Comparison of ENCODE assay signal across 9 mouse cellular contexts in the genomic region with DNA sequence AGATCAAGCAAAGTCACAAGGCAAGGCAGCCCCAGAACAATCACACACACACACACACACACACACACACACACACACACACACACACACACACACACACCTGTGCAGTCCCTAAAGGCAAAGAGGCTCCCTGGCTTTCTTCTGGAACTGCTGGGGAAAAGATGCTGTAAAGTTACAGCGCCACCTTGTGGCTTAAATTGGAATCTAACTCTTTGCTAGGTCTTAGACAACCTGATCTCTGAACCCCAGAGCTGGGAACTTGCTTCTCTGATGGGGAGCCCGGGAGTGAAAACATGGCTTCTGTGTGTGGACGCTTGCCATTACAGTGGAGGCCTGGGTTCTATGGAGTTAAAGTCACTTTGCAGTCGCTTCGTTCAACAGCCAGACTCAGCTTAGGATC. TPM values are rescaled to one million over a fixed set of nuclear protein-coding genes. Genes with fewer than 3 reads are reported as not detected.
DNase-seq lines count a peak whose midpoint lies in the region; ATAC-seq and TF ChIP-seq lines count a peak whose summit lies in the region.
"Had no signal": no experiment of that assay in that cellular context is flagged by ENCODE, and none has a peak within 500 bp of the region (broad histone marks: within the 10 kb centered on the region; RNA-seq: fewer than 3 reads in every experiment).

No protein-coding gene starts in this region.

- peaks cover 69% of the 10 kb centered on the region for H3K27me3 ChIP-seq in G1E (ENCODE audit: insufficient read depth, low read length)
- H3K27me3 ChIP-seq in limb, embryonic 11.5 days (ENCODE audit: control insufficient read depth, insufficient read depth, low read length) = no peaks in the 10 kb centered on the region
- H3K27me3 ChIP-seq in midbrain, embryonic 12.5 days = no peaks in the 10 kb centered on the region
- H3K27me3 ChIP-seq: embryonic facial prominence, embryonic 15.5 days had no signal

- H3K4me3 ChIP-seq in G1E (ENCODE audit: low read depth, low read length) = no peak overlapping the region
- H3K4me3 ChIP-seq in limb, embryonic 11.5 days (ENCODE audit: low read depth, low read length) = no peak overlapping the region
- H3K4me3 ChIP-seq in midbrain, embryonic 12.5 days = no peak overlapping the region
- H3K4me3 ChIP-seq: embryonic facial prominence, embryonic 15.5 days had no signal

- H3K27ac ChIP-seq in limb, embryonic 11.5 days (replicated peaks; ENCODE audit: low read depth, low read length) = no peak overlapping the region
- no peak overlapping the region for H3K27ac ChIP-seq in midbrain, embryonic 12.5 days (replicated peaks)
- H3K27ac ChIP-seq: embryonic facial prominence, embryonic 15.5 days had no signal

- WGBS in limb, embryonic 11.5 days = 20% methylated on average over 5 of the region's 5 CpGs
- whole genome bisulfite sequencing in midbrain, embryonic 12.5 days = 22% methylated on average over 5 of the region's 5 CpGs

- no peak overlapping the region for H3K9ac ChIP-seq in limb, embryonic 11.5 days (ENCODE audit: low read length)
- H3K9ac ChIP-seq in midbrain, embryonic 12.5 days (replicated peaks) = no peak overlapping the region
- H3K9ac ChIP-seq: embryonic facial prominence, embryonic 15.5 days had no signal

- H3K4me2 ChIP-seq in limb, embryonic 11.5 days (ENCODE audit: low read depth, severe bottlenecking) = no peak overlapping the region
- H3K4me2 ChIP-seq in midbrain, embryonic 12.5 days (replicated peaks) = no peak overlapping the region
- H3K4me2 ChIP-seq: embryonic facial prominence, embryonic 15.5 days had no signal

- DNase-seq in layer of hippocampus, adult 11-12 months (ENCODE audit: low spot score) = peak; percentile 79
- no peak for DNase-seq in layer of hippocampus, adult 9-10 months (ENCODE audit: low spot score)
- peak; percentile 67 for DNase-seq in G1E (ENCODE audit: low spot score)
- peak; percentile 68 to 83 for DNase-seq in cerebellum, postnatal 25 days
- peak; percentile 79 for DNase-seq in heart, postnatal 4 days
- DNase-seq in limb, embryonic 11.5 days (ENCODE audit: low spot score) = peak; percentile 74
- DNase-seq in testis, postnatal 10 days (ENCODE audit: low spot score) = peak; percentile 80

- no peaks in the 10 kb centered on the region; the same call in 1 of the 2 replicates for H3K9me3 ChIP-seq in G1E (replicated peaks)
- no peaks in the 10 kb centered on the region for H3K9me3 ChIP-seq in limb, embryonic 11.5 days (ENCODE audit: control insufficient read depth, low read length)
- H3K9me3 ChIP-seq in midbrain, embryonic 12.5 days = no peaks in the 10 kb centered on the region
- H3K9me3 ChIP-seq: embryonic facial prominence, embryonic 15.5 days had no signal

- H3K36me3 ChIP-seq in G1E (replicated peaks) = no peaks in the 10 kb centered on the region
- H3K36me3 ChIP-seq in limb, embryonic 11.5 days (ENCODE audit: control insufficient read depth, insufficient read depth, low read length) = no peaks in the 10 kb centered on the region
- H3K36me3 ChIP-seq in midbrain, embryonic 12.5 days = peaks cover 51% of the 10 kb centered on the region

- no peak for ATAC-seq in G1E (ENCODE audit: extremely low read depth, insufficient number of reproducible peaks, low FRiP score, poor library complexity, severe bottlenecking)
- peak; percentile 52; the same call in 1 of the 2 replicates for ATAC-seq in limb, embryonic 11.5 days (ENCODE audit: insufficient number of reproducible peaks, low FRiP score, low TSS enrichment, low read depth)
- peak; percentile 34; the same call in 1 of the 2 replicates for ATAC-seq in midbrain, embryonic 12.5 days (ENCODE audit: low FRiP score, low read depth)

- TF ChIP-seq CTCF in G1E (IDR thresholded peaks at IDR 0.05; ENCODE audit: low read depth, low read length) = peak; percentile 44

- no peaks in the 10 kb centered on the region; the same call in 1 of the 2 replicates for H3K4me1 ChIP-seq in G1E (ENCODE audit: insufficient read depth, low read depth, low read length)
- no peaks in the 10 kb centered on the region for H3K4me1 ChIP-seq in limb, embryonic 11.5 days (ENCODE audit: control insufficient read depth, insufficient read depth, low read length)
- H3K4me1 ChIP-seq in midbrain, embryonic 12.5 days = no peaks in the 10 kb centered on the region
- H3K4me1 ChIP-seq: embryonic facial prominence, embryonic 15.5 days had no signal

RNA-seq across cellular contexts. Expression of a gene that starts 13.9 kb away (rescaled TPM):
- total RNA-seq in G1E (2014; fragmentation: Nextera tagmentation) (9.6 and 17.5 TPM in 2 replicates), G1E (2017) (40.3 and 50.3 TPM in 2 replicates)
- 18.0 and 22.2 TPM in 2 replicates for polyA plus RNA-seq in G1E (2012)
- total RNA-seq in heart, postnatal 4 days (2021) = 10 to 100 TPM; 14.8 to 19.6 TPM
- polyA plus RNA-seq in limb, embryonic 11.5 days (2014; fragmentation: Nextera tagmentation; extraction: Ambion mirVana) = 19.1 and 19.3 TPM in 2 replicates
- 27.7 and 30.0 TPM in 2 replicates for polyA plus RNA-seq in midbrain, embryonic 12.5 days (2016; fragmentation: Nextera tagmentation; extraction: Ambion mirVana)

RNA-seq across cellular contexts. Expression of a gene that starts 19.2 kb away (rescaled TPM):
- total RNA-seq in G1E (2014; fragmentation: Nextera tagmentation) = not detected in 2 replicates
- total RNA-seq in G1E (2017) = 0.27 TPM in 1 of 2 replicates, not detected in the other
- polyA plus RNA-seq in G1E (2012) = 0.19 TPM in 1 of 2 replicates, not detected in the other
- total RNA-seq in heart, postnatal 4 days (2021) = 10 to 100 TPM; 61.1 to 65.1 TPM
- 49.3 and 50.2 TPM in 2 replicates for polyA plus RNA-seq in limb, embryonic 11.5 days (2014; fragmentation: Nextera tagmentation; extraction: Ambion mirVana)
- polyA plus RNA-seq in midbrain, embryonic 12.5 days (2016; fragmentation: Nextera tagmentation; extraction: Ambion mirVana) = 305 and 314 TPM in 2 replicates

RNA-seq across cellular contexts. Expression of a gene that starts 42.9 kb away (rescaled TPM):
- 146 and 149 TPM in 2 replicates for total RNA-seq in G1E (2014; fragmentation: Nextera tagmentation)
- total RNA-seq in G1E (2017) = 171 and 181 TPM in 2 replicates
- polyA plus RNA-seq in G1E (2012) = 1,259 and 1,797 TPM in 2 replicates
- 100 to 1,000 TPM in 1 of 2 experiments, 10 to 100 TPM in 1; 86.1 to 103 TPM for total RNA-seq in heart, postnatal 4 days (2021)
- 228 and 240 TPM in 2 replicates for polyA plus RNA-seq in limb, embryonic 11.5 days (2014; fragmentation: Nextera tagmentation; extraction: Ambion mirVana)
- 157 and 158 TPM in 2 replicates for polyA plus RNA-seq in midbrain, embryonic 12.5 days (2016; fragmentation: Nextera tagmentation; extraction: Ambion mirVana)

RNA-seq across cellular contexts. Expression of a gene that starts 46.4 kb away (rescaled TPM):
- total RNA-seq in G1E (2014; fragmentation: Nextera tagmentation) (28.8 and 30.5 TPM in 2 replicates), G1E (2017) (25.9 and 33.6 TPM in 2 replicates)
- polyA plus RNA-seq in G1E (2012) = 70.6 and 76.8 TPM in 2 replicates
- 10 to 100 TPM; 29.7 to 30.8 TPM for total RNA-seq in heart, postnatal 4 days (2021)
- polyA plus RNA-seq in limb, embryonic 11.5 days (2014; fragmentation: Nextera tagmentation; extraction: Ambion mirVana) = 45.4 and 47.8 TPM in 2 replicates
- polyA plus RNA-seq in midbrain, embryonic 12.5 days (2016; fragmentation: Nextera tagmentation; extraction: Ambion mirVana) = 53.6 and 61.7 TPM in 2 replicates

Comparison
In these comparisons a context has a peak if more than half of its experiments do, and no peak if none do; other contexts are left out.
1. RNA of a gene that starts 19.2 kb away (polyA plus RNA-seq): 305 to 314 TPM in midbrain, embryonic 12.5 days and 49.3 to 50.2 TPM in limb, embryonic 11.5 days; 0.19 TPM in G1E; every median in the first group is over 10 times any median in the second.